Mouse (Mus musculus) G1E (cell line): Measurements from ENCODE around the gene Src.

Source experiments
- CTCF ChIP-seq: IDR thresholded peaks from 2 replicates; pipeline ENCODE4 v1.5.1; 2012; ENCODE audit warnings: low read depth, low read length, inconsistent platforms, mixed read lengths
- GATA1 ChIP-seq: IDR thresholded peaks from 2 replicates; pipeline ENCODE4 v1.6.1; 2012; ENCODE audit warnings: borderline replicate concordance, low read length, inconsistent platforms, mixed read lengths

DNA sequence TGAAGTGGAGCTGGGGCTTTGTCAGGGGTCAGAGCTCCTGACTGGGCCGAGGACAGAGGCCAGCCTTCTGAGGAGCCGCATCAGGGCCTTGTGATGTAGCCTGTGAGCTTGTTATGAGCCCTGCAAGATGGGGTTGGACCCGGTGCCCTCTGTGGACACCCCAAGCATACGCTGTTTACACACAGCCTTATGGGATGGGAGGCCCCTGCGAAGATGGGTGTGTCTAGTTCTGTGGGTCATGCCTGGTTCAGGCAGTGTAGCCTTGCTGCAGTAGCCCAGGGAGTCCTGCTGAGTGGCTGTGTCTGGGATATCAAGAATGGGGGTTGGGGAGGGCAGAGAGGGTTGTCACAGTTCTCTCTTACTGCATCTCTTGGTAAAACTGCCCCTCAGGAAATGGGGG is 13.7 kb downstream of the Src start:
- no peak for TF ChIP-seq GATA1
- TF ChIP-seq CTCF, result no peak
